Mouse (Mus musculus) cortical plate, adult 2 months (tissue): Measurements from ENCODE around the gene Coq4.

Experiments
- CTCF ChIP-seq: fragments of 200-500 bp; IDR thresholded peaks from 2 replicates; pipeline ENCODE4 v1.5.1; 2011; ENCODE audit warnings: mild to moderate bottlenecking, control low read depth, low read length; ENCODE audit not compliant: insufficient read depth; ENCODE audit errors: extremely low read depth
- POLR2A ChIP-seq: fragments of 200-500 bp; IDR thresholded peaks from 2 replicates; pipeline ENCODE4 v1.6.1; 2011; ENCODE audit warnings: mild to moderate bottlenecking, low read length, control low read depth; ENCODE audit not compliant: insufficient read depth; ENCODE audit errors: extremely low read depth

DNA sequence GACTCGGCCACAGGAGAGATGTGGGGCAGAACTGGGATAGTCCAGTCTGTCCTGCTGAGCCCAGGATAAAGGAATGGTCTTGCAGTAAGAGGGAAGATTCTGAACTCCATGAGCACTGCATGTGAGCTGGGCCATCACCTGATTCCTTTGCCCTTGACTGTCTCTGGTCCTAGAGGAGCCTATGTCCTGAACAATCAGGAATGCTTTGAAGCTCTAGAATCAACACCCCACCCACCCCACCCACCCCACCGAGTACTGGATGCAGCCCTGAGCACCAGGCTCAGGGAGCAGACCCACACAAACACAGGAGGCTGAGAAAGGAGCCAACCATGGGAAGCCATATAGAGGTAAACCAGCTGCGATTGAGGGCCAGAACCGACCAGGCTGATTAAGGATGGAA lies 38.8 kb upstream of the Coq4 start:
- TF ChIP-seq CTCF (no peak), POLR2A (no peak)
